Mouse (Mus musculus) lung, postnatal 0 days (tissue): Measurements from ENCODE around the gene 5730480H06Rik. TPM values are rescaled to one million over a fixed set of nuclear protein-coding genes. Genes with fewer than 3 reads are reported as not detected.

Experiments
- ATAC-seq: fragments of 200-750 bp; cut with Nextera tagmentation; 2 replicates; pipeline ENCODE4 v1.8.0; 2017; ENCODE audit warnings: moderate library complexity
- DNase-seq: peaks from one replicate; pipeline ENCODE4 v3.0.0-alpha.2; 2016; ENCODE audit warnings: low spot score
- H3K27ac ChIP-seq: fragments of 300-500 bp; sonication (generic); 2 replicates; pipeline ENCODE4 v1.5.1; 2014; ENCODE audit warnings: antibody characterized with exemption, mild to moderate bottlenecking, low read length, mixed read lengths
- H3K27me3 ChIP-seq: fragments of 300-500 bp; sonication (generic); replicated peaks from 2 replicates; pipeline ENCODE4 v1.6.1; 2014; ENCODE audit warnings: low read length, mixed read lengths; ENCODE audit not compliant: insufficient read depth
- H3K36me3 ChIP-seq: fragments of 300-500 bp; sonication (generic); 2 replicates; pipeline ENCODE4 v1.6.1; 2014; ENCODE audit warnings: low read length, mixed read lengths; ENCODE audit not compliant: insufficient read depth
- H3K4me1 ChIP-seq: fragments of 300-500 bp; sonication (generic); 2 replicates; pipeline ENCODE4 v1.6.1; 2014; ENCODE audit warnings: antibody characterized with exemption, low read depth, low read length, mixed read lengths; ENCODE audit not compliant: insufficient read depth
- H3K4me2 ChIP-seq: fragments of 300-500 bp; sonication (generic); replicated peaks from 2 replicates; pipeline ENCODE4 v1.6.1; 2014; ENCODE audit warnings: low read depth, mild to moderate bottlenecking, low read length, moderate library complexity, mixed read lengths
- H3K4me3 ChIP-seq: fragments of 300-500 bp; sonication (generic); 2 replicates; pipeline ENCODE4 v1.5.1; 2014; ENCODE audit warnings: low read depth, low read length
- H3K9ac ChIP-seq: fragments of 300-500 bp; sonication (generic); replicated peaks from 2 replicates; pipeline ENCODE4 v1.6.1; 2014; ENCODE audit warnings: low read depth, mild to moderate bottlenecking
- H3K9me3 ChIP-seq: fragments of 300-500 bp; sonication (generic); 2 replicates; pipeline ENCODE4 v1.6.1; 2016; ENCODE audit warnings: low read length, mixed read lengths
- CTCF ChIP-seq: IDR thresholded peaks from 2 replicates; pipeline ENCODE4 v1.5.1; 2016; ENCODE audit warnings: antibody characterized with exemption, mild to moderate bottlenecking
- EP300 ChIP-seq: IDR thresholded peaks from 2 replicates; pipeline ENCODE4 v1.6.1; 2016; ENCODE audit warnings: antibody characterized with exemption, mild to moderate bottlenecking, control low read depth
- WGBS: fragments of 180-500 bp; shearing (Covaris S2); extraction: QIAGEN DNeasy Blood & Tissue Kit; methylation state at CpG from one replicate; pipeline ENCODE4 v1.1.7; 2014; 5-methylcytosine and 5-hydroxymethylcytosine counted together
- polyA plus RNA-seq: library from polyadenylated mRNA; unstranded; fragments of >200 nt; fragmentation: Nextera tagmentation; extraction: Ambion mirVana; gene quantifications from 2 replicates; pipeline ENCODE4 v1.2.1, GENCODE M21; 2015

5730480H06Rik gene
- polyA plus RNA-seq: 12.8 and 15.4 TPM in 2 replicates

DNA sequence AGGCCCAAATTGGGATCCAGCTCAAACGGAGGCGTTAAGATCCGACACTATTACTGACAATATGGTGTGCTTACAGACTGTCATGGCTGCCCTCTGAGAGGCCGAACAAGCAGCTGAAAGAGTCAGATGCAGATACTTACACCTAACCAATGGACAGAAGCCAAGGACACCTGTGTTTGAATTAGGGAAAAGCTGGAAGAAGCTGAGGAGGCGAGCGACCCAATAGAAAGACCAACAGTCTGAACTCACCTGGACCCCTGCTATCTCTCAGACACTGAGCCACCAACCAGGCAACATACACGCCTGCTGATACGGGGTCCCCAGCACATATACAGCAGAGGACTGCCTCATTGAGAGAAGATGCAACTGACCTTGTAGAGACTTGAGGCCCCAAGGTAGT lies at the start of gene 5730480H06Rik:
Gene 5730480H06Rik (plus strand): TSS at position 301 of the 400 bp plus-strand sequence.
- Histone ChIP-seq H3K36me3 (no peaks in the 10 kb centered on the region), H3K4me3 (no peak within 1 kb of the TSS), H3K4me1 (no peaks in the 10 kb centered on the region), H3K9ac (no peak within 1 kb of the TSS), H3K9me3 (no peaks in the 10 kb centered on the region), H3K27ac (no peak within 1 kb of the TSS), H3K4me2 (no peak within 1 kb of the TSS), H3K27me3 (no peaks in the 10 kb centered on the region)
- no peak for TF ChIP-seq CTCF
- no peak for TF ChIP-seq EP300
- WGBS: 91% methylated on average over 8 of the region's 8 CpGs
- DNase-seq: no peak
- ATAC-seq: no peak

DNA sequence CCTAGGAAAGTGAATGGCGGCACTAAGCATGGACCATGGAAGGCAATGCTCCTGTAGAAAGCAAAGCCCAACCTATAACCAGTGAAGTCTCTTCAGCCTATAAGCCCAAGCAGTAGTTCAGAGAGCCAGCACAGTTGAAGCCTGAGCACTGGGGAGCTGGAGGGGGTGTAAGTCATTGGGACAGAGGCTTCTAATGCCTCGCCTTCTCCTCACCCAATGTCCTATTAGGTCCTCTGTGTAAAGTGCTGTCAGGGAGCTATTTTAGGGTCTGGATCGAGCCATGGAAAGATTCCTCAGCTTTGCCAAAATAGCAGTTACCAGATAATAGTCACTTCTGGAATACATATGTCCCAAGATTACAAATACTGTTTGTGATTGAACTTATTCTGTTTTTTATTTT lies 26.6 kb upstream of the 5730480H06Rik start:
- Histone ChIP-seq H3K27me3 (no peaks in the 10 kb centered on the region), H3K27ac (peak overlapping the region; percentile 38; the same call in 1 of the 2 replicates), H3K36me3 (peaks cover 10% of the 10 kb centered on the region; the same call in 1 of the 2 replicates), H3K4me1 (no peaks in the 10 kb centered on the region), H3K4me2 (no peak overlapping the region), H3K9ac (no peak overlapping the region), H3K4me3 (no peak overlapping the region), H3K9me3 (no peaks in the 10 kb centered on the region)
- TF ChIP-seq CTCF (no peak), EP300 (peak; percentile 62)
- ATAC-seq (peak; percentile 91), DNase-seq (peak; percentile 90)
- 72% methylated on average over 3 of the region's 3 CpGs for WGBS

DNA sequence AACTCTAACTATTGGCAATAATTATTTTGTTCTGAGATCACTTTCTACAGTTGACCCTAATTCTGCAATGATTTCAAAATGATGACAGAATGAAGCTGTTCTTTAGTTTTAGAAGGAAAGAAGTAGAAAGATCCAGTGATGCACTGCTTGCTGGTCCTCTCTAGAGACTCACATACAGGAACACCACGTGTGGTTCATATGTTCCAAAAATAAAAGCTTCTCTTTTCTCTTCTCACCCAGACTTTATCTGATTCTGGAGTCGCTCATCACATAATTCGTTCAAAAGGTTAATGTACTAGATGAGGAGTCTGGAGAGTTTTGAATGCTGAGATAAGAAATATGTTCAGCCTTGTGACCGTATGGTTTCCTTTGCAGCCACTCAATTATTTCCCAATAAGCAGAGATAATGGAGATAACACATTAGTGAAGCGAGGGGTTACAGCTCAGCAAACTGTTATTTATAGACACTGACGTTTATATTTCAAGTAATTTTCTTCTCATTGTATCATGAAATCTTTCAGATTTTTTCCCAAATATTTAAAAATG lies 12.6 kb upstream of the 5730480H06Rik start:
- H3K27ac ChIP-seq: no peak overlapping the region; the same call in 1 of the 2 replicates
- WGBS: 35% methylated on average over 6 of the region's 6 CpGs
- ATAC-seq: peak; percentile 92

DNA sequence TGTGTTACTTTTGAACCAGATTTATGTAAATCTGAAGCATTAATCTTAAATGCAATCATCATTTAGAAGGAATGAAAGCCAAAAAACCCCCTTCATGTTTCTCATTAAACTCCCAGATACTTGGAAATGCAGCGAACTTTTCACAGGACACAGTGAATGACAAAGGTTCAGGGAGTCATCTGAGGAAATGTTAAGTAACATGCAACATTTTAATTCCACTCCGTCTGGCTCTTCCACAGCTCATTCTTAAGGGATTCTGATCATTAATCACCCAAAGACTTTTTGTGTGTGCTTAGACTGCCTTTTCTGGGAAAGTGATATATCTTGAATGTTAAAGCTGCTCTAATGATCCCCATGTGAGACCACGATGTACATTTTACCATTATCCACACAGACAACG lies 7.2 kb upstream of the 5730480H06Rik start:
- Histone ChIP-seq H3K27me3 (no peaks in the 10 kb centered on the region), H3K9me3 (no peaks in the 10 kb centered on the region), H3K9ac (no peak overlapping the region), H3K27ac (peak overlapping the region; percentile 44), H3K4me1 (no peaks in the 10 kb centered on the region), H3K4me2 (no peak overlapping the region), H3K4me3 (no peak overlapping the region), H3K36me3 (no peaks in the 10 kb centered on the region)
- DNase-seq (peak; percentile 80), ATAC-seq (peak; percentile 80)
- TF ChIP-seq EP300 (peak; percentile 70), CTCF (no peak)
- 54% methylated on average over 4 of the region's 4 CpGs for WGBS

More for the DNA sequence above, 12.6 kb upstream of the 5730480H06Rik start:
- Histone ChIP-seq H3K4me2 (no peak overlapping the region), H3K27me3 (no peaks in the 10 kb centered on the region), H3K9ac (no peak overlapping the region), H3K9me3 (no peaks in the 10 kb centered on the region), H3K4me3 (no peak overlapping the region), H3K4me1 (no peaks in the 10 kb centered on the region), H3K36me3 (no peaks in the 10 kb centered on the region)
- DNase-seq: peak; percentile 87
- no peak for TF ChIP-seq CTCF
- TF ChIP-seq EP300: peak; percentile 91

DNA sequence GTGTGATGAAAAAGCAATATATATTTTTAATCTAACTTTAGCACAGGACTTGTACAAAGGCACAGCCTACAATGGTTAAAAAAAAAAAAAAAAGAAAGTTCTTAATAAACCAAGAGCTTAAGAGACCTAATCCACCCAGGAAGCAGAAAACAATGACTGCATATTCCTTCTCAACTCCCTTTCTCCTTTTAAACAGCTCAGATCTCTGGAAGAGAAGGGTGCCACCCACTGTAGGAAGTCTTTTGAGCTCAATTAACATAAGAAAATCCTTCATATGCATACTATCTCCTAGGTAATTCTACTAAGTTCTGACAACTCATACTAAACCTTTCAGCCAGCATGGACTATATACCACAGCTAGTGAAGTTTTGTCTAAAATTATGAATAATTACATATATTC lies 1.5 kb upstream of the 5730480H06Rik start:
- no peak overlapping the region for H3K9ac ChIP-seq
- no peak overlapping the region for H3K4me3 ChIP-seq
- no peak overlapping the region for H3K27ac ChIP-seq
- no peak for TF ChIP-seq EP300
- TF ChIP-seq CTCF: no peak
- no peak for DNase-seq
- H3K4me2 ChIP-seq: no peak overlapping the region
- H3K27me3 ChIP-seq: no peaks in the 10 kb centered on the region
- no peaks in the 10 kb centered on the region for H3K9me3 ChIP-seq
- no peak for ATAC-seq
- H3K4me1 ChIP-seq: no peaks in the 10 kb centered on the region
- no peaks in the 10 kb centered on the region for H3K36me3 ChIP-seq

DNA sequence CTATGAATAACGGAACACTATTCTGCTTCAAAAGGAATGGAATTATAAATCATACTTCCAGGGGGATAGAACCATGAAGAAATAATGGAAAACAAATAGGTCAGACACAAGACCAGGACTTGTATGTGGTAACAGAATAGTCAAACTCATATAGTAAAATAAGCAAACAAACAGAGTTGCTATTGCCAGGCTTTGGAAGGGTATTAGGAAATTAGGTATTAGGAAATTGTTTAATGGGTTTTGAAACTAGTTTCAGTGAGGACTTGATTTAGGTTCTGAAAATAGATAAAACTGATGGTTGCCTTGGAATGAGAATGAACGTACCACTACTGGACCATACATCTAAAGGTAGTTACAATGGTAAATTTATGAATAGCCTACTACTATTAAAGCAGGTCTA lies 2.0 kb downstream of the 5730480H06Rik start:
- no peak overlapping the region for H3K4me2 ChIP-seq
- H3K9me3 ChIP-seq: no peaks in the 10 kb centered on the region
- no peak overlapping the region for H3K27ac ChIP-seq
- DNase-seq (peak; percentile 68), ATAC-seq (peak; percentile 33; the same call in 1 of the 2 replicates)
- WGBS: 70% methylated on average over 2 of the region's 2 CpGs
- H3K27me3 ChIP-seq: no peaks in the 10 kb centered on the region
- H3K9ac ChIP-seq: no peak overlapping the region
- H3K36me3 ChIP-seq: no peaks in the 10 kb centered on the region
- H3K4me3 ChIP-seq: no peak overlapping the region
- TF ChIP-seq EP300 (no peak; the same call in 1 of the 2 replicates), CTCF (no peak)
- H3K4me1 ChIP-seq: no peaks in the 10 kb centered on the region
